Mouse (Mus musculus) liver, embryonic 13.5 days (tissue): Measurements from ENCODE around the gene Fgfr2. TPM values are rescaled to one million over a fixed set of nuclear protein-coding genes. Genes with fewer than 3 reads are reported as not detected.

Experiments used
- ATAC-seq: fragments of 200-750 bp; cut with Nextera tagmentation; 2 replicates; pipeline ENCODE4 v1.8.0; 2017; ENCODE audit warnings: low read depth, mild to moderate bottlenecking, moderate number of reproducible peaks, moderate library complexity
- DNase-seq: peaks from one replicate; pipeline ENCODE4 v3.0.0; 2022
- H3K27ac ChIP-seq: fragments of 300-500 bp; sonication (generic); 2 replicates; pipeline ENCODE4 v1.5.1; 2015; ENCODE audit warnings: moderate library complexity, mild to moderate bottlenecking, inconsistent platforms
- H3K27me3 ChIP-seq: fragments of 300-500 bp; sonication (generic); 2 replicates; pipeline ENCODE4 v1.6.1; 2015; ENCODE audit warnings: mild to moderate bottlenecking, inconsistent platforms
- H3K36me3 ChIP-seq: fragments of 300-500 bp; sonication (generic); 2 replicates; pipeline ENCODE4 v1.6.1; 2015; ENCODE audit warnings: mild to moderate bottlenecking, inconsistent platforms
- H3K4me1 ChIP-seq: fragments of 300-500 bp; sonication (generic); replicated peaks from 2 replicates; pipeline ENCODE4 v1.6.1; 2015; ENCODE audit warnings: inconsistent platforms
- H3K4me2 ChIP-seq: fragments of 300-500 bp; sonication (generic); 2 replicates; pipeline ENCODE4 v1.6.1; 2015; ENCODE audit warnings: inconsistent platforms, mild to moderate bottlenecking, moderate library complexity
- H3K4me3 ChIP-seq: fragments of 300-500 bp; sonication (generic); replicated peaks from 2 replicates; pipeline ENCODE4 v1.5.1; 2015; ENCODE audit warnings: mild to moderate bottlenecking, inconsistent platforms
- H3K9ac ChIP-seq: fragments of 300-500 bp; sonication (generic); 2 replicates; pipeline ENCODE4 v1.6.1; 2015; ENCODE audit warnings: mild to moderate bottlenecking, inconsistent platforms
- H3K9me3 ChIP-seq: fragments of 300-500 bp; sonication (generic); replicated peaks from 2 replicates; pipeline ENCODE4 v1.6.1; 2016; ENCODE audit warnings: inconsistent platforms
- WGBS: fragments of 180-500 bp; shearing (Covaris S2); methylation state at CpG from one replicate; pipeline ENCODE4 v1.1.7; 2015; ENCODE audit not compliant: insufficient replicate concordance; 5-methylcytosine and 5-hydroxymethylcytosine counted together
- polyA plus RNA-seq: library from polyadenylated mRNA; unstranded; fragments of >200 nt; fragmentation: Nextera tagmentation; extraction: Ambion mirVana; gene quantifications from 2 replicates; pipeline ENCODE4 v1.2.1, GENCODE M21; 2015

Fgfr2 gene
- polyA plus RNA-seq, 1 experiment from 2014 or later, result 8.9 TPM

- Histone ChIP-seq H3K27ac (no peak overlapping the region), H3K9ac (no peak overlapping the region), H3K36me3 (peaks cover 10% of the 10 kb centered on the region; the same call in 1 of the 2 replicates), H3K4me3 (no peak overlapping the region), H3K4me2 (no peak overlapping the region), H3K27me3 (no peaks in the 10 kb centered on the region), H3K9me3 (no peaks in the 10 kb centered on the region; the same call in 1 of the 2 replicates), H3K4me1 (no peaks in the 10 kb centered on the region)
- 70% methylated on average over 4 of the region's 4 CpGs for WGBS
- DNase-seq, result no peak
- no peak for ATAC-seq
Measured at GRCm38 (mm10) chr7:130662869-130663268, 2460.3 kb downstream of the Fgfr2 start.

- Histone ChIP-seq H3K9ac (no peak overlapping the region), H3K4me3 (no peak overlapping the region), H3K27me3 (no peaks in the 10 kb centered on the region), H3K9me3 (no peaks in the 10 kb centered on the region; the same call in 1 of the 2 replicates), H3K4me1 (no peaks in the 10 kb centered on the region), H3K4me2 (no peak overlapping the region), H3K27ac (no peak overlapping the region), H3K36me3 (peaks cover 10% of the 10 kb centered on the region; the same call in 1 of the 2 replicates)
- ATAC-seq (no peak), DNase-seq (no peak)
- 74% methylated on average over 5 of the region's 5 CpGs for WGBS
Measured at GRCm38 (mm10) chr7:130662250-130662649, 2460.9 kb downstream of the Fgfr2 start.

- ATAC-seq (no peak), DNase-seq (no peak)
- no peaks in the 10 kb centered on the region for H3K27me3 ChIP-seq
- no peak overlapping the region for H3K27ac ChIP-seq
- peaks cover 5% of the 10 kb centered on the region; the same call in 1 of the 2 replicates for H3K36me3 ChIP-seq
- WGBS, result 65% methylated on average over 5 of the region's 5 CpGs
- no peak overlapping the region for H3K9ac ChIP-seq
- no peaks in the 10 kb centered on the region; the same call in 1 of the 2 replicates for H3K9me3 ChIP-seq
- no peak overlapping the region for H3K4me3 ChIP-seq
- peaks cover 19% of the 10 kb centered on the region for H3K4me1 ChIP-seq
- no peak overlapping the region for H3K4me2 ChIP-seq
Measured at GRCm38 (mm10) chr7:130659129-130659528, 2464.0 kb downstream of the Fgfr2 start.

GRCm38 (mm10) chr7:130657751-130658150, 2465.4 kb downstream of the Fgfr2 start:
- ATAC-seq, result no peak
- H3K27me3 ChIP-seq, result no peaks in the 10 kb centered on the region
- H3K4me1 ChIP-seq, result peaks cover 21% of the 10 kb centered on the region
- DNase-seq, result no peak
- H3K4me3 ChIP-seq, result no peak overlapping the region
- H3K4me2 ChIP-seq, result no peak overlapping the region
- H3K9ac ChIP-seq, result no peak overlapping the region
- H3K27ac ChIP-seq, result no peak overlapping the region
- H3K36me3 ChIP-seq, result no peaks in the 10 kb centered on the region
- WGBS, result 33% methylated on average over 13 of the region's 13 CpGs
- no peaks in the 10 kb centered on the region for H3K9me3 ChIP-seq

GRCm38 (mm10) chr7:130656965-130657364, 2466.2 kb downstream of the Fgfr2 start:
- Histone ChIP-seq H3K9me3 (no peaks in the 10 kb centered on the region), H3K9ac (no peak overlapping the region), H3K36me3 (no peaks in the 10 kb centered on the region), H3K27ac (no peak overlapping the region), H3K4me1 (peaks cover 21% of the 10 kb centered on the region), H3K4me3 (no peak overlapping the region), H3K4me2 (no peak overlapping the region), H3K27me3 (no peaks in the 10 kb centered on the region)
- 72% methylated on average over 8 of the region's 8 CpGs for WGBS
- ATAC-seq (no peak), DNase-seq (no peak)

GRCm38 (mm10) chr7:130654562-130654961, 2468.6 kb downstream of the Fgfr2 start:
- WGBS, result 40% methylated on average over 2 of the region's 2 CpGs
- Histone ChIP-seq H3K9ac (no peak overlapping the region), H3K27ac (no peak overlapping the region), H3K4me1 (peaks cover 21% of the 10 kb centered on the region), H3K4me3 (no peak overlapping the region), H3K36me3 (no peaks in the 10 kb centered on the region), H3K9me3 (no peaks in the 10 kb centered on the region), H3K4me2 (no peak overlapping the region), H3K27me3 (no peaks in the 10 kb centered on the region)
- ATAC-seq (peak; percentile 54; the same call in 1 of the 2 replicates), DNase-seq (no peak)

- Histone ChIP-seq H3K36me3 (no peaks in the 10 kb centered on the region), H3K27me3 (no peaks in the 10 kb centered on the region), H3K4me1 (peaks cover 25% of the 10 kb centered on the region), H3K27ac (no peak overlapping the region), H3K9me3 (no peaks in the 10 kb centered on the region), H3K4me3 (no peak overlapping the region), H3K9ac (no peak overlapping the region), H3K4me2 (no peak overlapping the region)
- DNase-seq (no peak), ATAC-seq (no peak)
- 64% methylated on average over 6 of the region's 6 CpGs for WGBS
Measured at GRCm38 (mm10) chr7:130653036-130653555, 2470.1 kb downstream of the Fgfr2 start.

- Histone ChIP-seq H3K4me3 (no peak overlapping the region), H3K27me3 (peaks cover 6% of the 10 kb centered on the region; the same call in 1 of the 2 replicates), H3K9ac (no peak overlapping the region), H3K27ac (no peak overlapping the region), H3K4me2 (no peak overlapping the region), H3K9me3 (no peaks in the 10 kb centered on the region), H3K36me3 (no peaks in the 10 kb centered on the region), H3K4me1 (peaks cover 36% of the 10 kb centered on the region)
- ATAC-seq, result no peak
- DNase-seq, result no peak
- WGBS, result 82% methylated on average over 5 of the region's 5 CpGs
Measured at GRCm38 (mm10) chr7:130650621-130651020, 2472.5 kb downstream of the Fgfr2 start.

GRCm38 (mm10) chr7:130649257-130649656, 2473.9 kb downstream of the Fgfr2 start:
- H3K27ac ChIP-seq, result no peak overlapping the region
- no peak overlapping the region for H3K9ac ChIP-seq
- DNase-seq (no peak), ATAC-seq (no peak)
- H3K4me2 ChIP-seq, result no peak overlapping the region
- H3K9me3 ChIP-seq, result no peaks in the 10 kb centered on the region
- no peak overlapping the region for H3K4me3 ChIP-seq
- peaks cover 32% of the 10 kb centered on the region for H3K4me1 ChIP-seq
- H3K27me3 ChIP-seq, result peaks cover 6% of the 10 kb centered on the region; the same call in 1 of the 2 replicates
- 44% methylated on average over 7 of the region's 7 CpGs for WGBS
- H3K36me3 ChIP-seq, result no peaks in the 10 kb centered on the region

GRCm38 (mm10) chr7:130648061-130648460, 2475.1 kb downstream of the Fgfr2 start:
- H3K4me3 ChIP-seq, result no peak overlapping the region
- no peaks in the 10 kb centered on the region for H3K36me3 ChIP-seq
- 60% methylated on average over 4 of the region's 4 CpGs for WGBS
- no peaks in the 10 kb centered on the region for H3K9me3 ChIP-seq
- H3K27ac ChIP-seq, result no peak overlapping the region
- H3K9ac ChIP-seq, result no peak overlapping the region
- H3K4me2 ChIP-seq, result no peak overlapping the region
- peaks cover 6% of the 10 kb centered on the region; the same call in 1 of the 2 replicates for H3K27me3 ChIP-seq
- peaks cover 28% of the 10 kb centered on the region for H3K4me1 ChIP-seq
- ATAC-seq, result no peak
- no peak for DNase-seq

GRCm38 (mm10) chr7:130646762-130647139, 2476.4 kb downstream of the Fgfr2 start:
- peak overlapping the region; percentile 83 for H3K4me2 ChIP-seq
- ATAC-seq, result peak; percentile 44
- H3K4me3 ChIP-seq, result peak overlapping the region; percentile 62
- DNase-seq, result peak; percentile 32
- peak overlapping the region; percentile 70 for H3K9ac ChIP-seq
- no peaks in the 10 kb centered on the region for H3K36me3 ChIP-seq
- H3K4me1 ChIP-seq, result peaks cover 28% of the 10 kb centered on the region
- under 1% methylated on average over 18 of the region's 18 CpGs for WGBS
- H3K27ac ChIP-seq, result 0 out of 2 replicates have a peak overlapping the region, but pooled peaks have one; percentile 72
- H3K27me3 ChIP-seq, result peaks cover 6% of the 10 kb centered on the region; the same call in 1 of the 2 replicates
- no peaks in the 10 kb centered on the region for H3K9me3 ChIP-seq
